Mouse (Mus musculus) testis, adult 2 months (tissue): Measurements from ENCODE around the gene Acox1.
A peak's percentile ranks its signal among the peaks of the same experiment; 100 is the strongest.

ENCODE experiments used
- CTCF ChIP-seq: fragments of 200-500 bp; IDR thresholded peaks from 2 replicates; pipeline ENCODE4 v1.5.1; 2012; ENCODE audit warnings: low read depth, mild to moderate bottlenecking, inconsistent platforms, low read length, moderate library complexity; ENCODE audit not compliant: control insufficient read depth, insufficient read depth, insufficient replicate concordance
- POLR2A ChIP-seq: fragments of 200-500 bp; IDR thresholded peaks from 2 replicates; pipeline ENCODE4 v1.6.1; 2012; ENCODE audit warnings: low read depth, mild to moderate bottlenecking, inconsistent platforms, low read length, moderate library complexity; ENCODE audit not compliant: control insufficient read depth

DNA sequence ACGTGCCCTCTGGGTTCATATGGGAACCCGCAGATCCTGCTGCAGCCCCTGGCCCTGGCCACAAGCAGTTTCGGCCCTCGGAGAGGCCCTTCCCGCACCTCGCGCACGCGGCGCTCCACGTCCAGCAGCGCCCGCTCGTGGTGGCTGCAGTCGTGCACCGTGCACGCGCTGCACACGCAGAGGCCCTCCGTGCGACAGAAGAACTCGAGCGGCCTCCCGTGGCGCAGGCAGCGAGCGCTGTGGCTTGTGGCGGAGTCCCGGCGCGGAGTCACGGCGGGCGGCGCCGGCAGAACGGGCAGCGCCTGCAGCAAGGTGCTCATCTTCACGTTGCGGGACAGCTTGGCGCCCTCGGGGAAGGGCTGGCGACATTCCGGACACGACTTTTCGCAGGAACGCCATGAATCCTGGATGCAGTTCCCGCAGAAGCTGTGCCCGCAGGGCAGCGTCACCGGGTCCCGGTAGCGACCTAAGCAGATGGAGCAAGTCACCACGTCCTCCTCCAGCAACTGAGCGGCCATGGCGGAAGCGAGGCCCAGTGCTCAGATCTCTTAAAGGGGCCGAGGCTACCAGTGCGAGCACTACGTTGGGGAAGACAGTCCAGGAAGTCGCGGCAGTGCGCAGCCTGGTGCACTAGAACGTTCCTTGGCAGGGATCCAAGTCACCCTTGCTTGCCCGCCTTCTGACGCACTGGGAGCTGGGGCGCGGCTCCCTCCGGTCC is 68.2 kb downstream of the Acox1 start, which contains the start of gene Trim65:
- TF ChIP-seq CTCF (peak; percentile 68; the same call in 1 of the 2 replicates), POLR2A (no peak; the same call in 1 of the 2 replicates)
